Mouse (Mus musculus) liver, adult 10 weeks (tissue): ENCODE results near the gene Ccdc62. TPM values are rescaled to one million over a fixed set of nuclear protein-coding genes. Genes with fewer than 3 reads are reported as not detected.

ENCODE experiments used
- polyA plus RNA-seq: library from polyadenylated mRNA; stranded (reverse); fragments of 350-450 nt; fragmentation: Illumina TruSeq; extraction: RNeasy Lipid Tissue Mini Kit (QIAGEN cat#74804); gene quantifications from one replicate; pipeline ENCODE4 v1.2.3, GENCODE M21; 2014; ENCODE audit warnings: low read depth, low replicate concordance

The Ccdc62 gene
- polyA plus RNA-seq = 1.7 TPM

GRCm38 (mm10) chr5:123930508-123930989 is at the start of gene Ccdc62:
Gene Ccdc62 (plus strand): TSS chr5:123930679.

GRCm38 (mm10) chr5:123906976-123907630 is 23.4 kb upstream of the Ccdc62 start, which contains the start of gene Denr:
Gene Denr (plus strand): TSS chr5:123907175.

GRCm38 (mm10) chr5:123927118-123927517 is 3.4 kb upstream of the Ccdc62 start, which contains the start of gene Gm43518:
Gene Gm43518 (plus strand): TSS chr5:123927418.

GRCm38 (mm10) chr5:123973299-123974178 is 43.1 kb downstream of the Ccdc62 start, which contains the start of gene Hip1r:
Gene Hip1r (plus strand): TSS chr5:123973628.

Other genes starting within 250 kb of the Ccdc62 start
- gene Clip1, start 246.1 kb upstream of the Ccdc62 start, polyA plus RNA-seq = 18.4 TPM
- 32.2 TPM for gene Zcchc8, start 209.6 kb upstream of the Ccdc62 start, polyA plus RNA-seq
- 92.5 TPM for gene Rsrc2, start 181.3 kb upstream of the Ccdc62 start, polyA plus RNA-seq
- not detected for gene Kntc1, start 181.0 kb upstream of the Ccdc62 start, polyA plus RNA-seq
- gene Hcar2, start 65.2 kb upstream of the Ccdc62 start, polyA plus RNA-seq = not detected
- gene Hcar1, start 50.7 kb upstream of the Ccdc62 start, polyA plus RNA-seq = not detected
- 135 TPM for gene Denr, start 23.5 kb upstream of the Ccdc62 start, polyA plus RNA-seq
- gene Gm43518, start 3.3 kb upstream of the Ccdc62 start, polyA plus RNA-seq = not detected
- gene Hip1r, start 42.9 kb downstream of the Ccdc62 start, polyA plus RNA-seq = 0.87 TPM
- 4.3 TPM for gene Vps37b, start 101.6 kb downstream of the Ccdc62 start, polyA plus RNA-seq
- not detected for gene Abcb9, start 165.1 kb downstream of the Ccdc62 start, polyA plus RNA-seq
- 1.6 TPM for gene Ogfod2, start 181.6 kb downstream of the Ccdc62 start, polyA plus RNA-seq
- 2.1 TPM for gene Arl6ip4, start 185.4 kb downstream of the Ccdc62 start, polyA plus RNA-seq